Mouse (Mus musculus): Measurements from ENCODE around the gene 5330417C22Rik. TPM values are rescaled to one million over a fixed set of nuclear protein-coding genes. Genes with fewer than 3 reads are reported as not detected.

5330417C22Rik gene
- polyA plus RNA-seq, 1 experiment from 2014 or later: 3.5 TPM

DNA sequence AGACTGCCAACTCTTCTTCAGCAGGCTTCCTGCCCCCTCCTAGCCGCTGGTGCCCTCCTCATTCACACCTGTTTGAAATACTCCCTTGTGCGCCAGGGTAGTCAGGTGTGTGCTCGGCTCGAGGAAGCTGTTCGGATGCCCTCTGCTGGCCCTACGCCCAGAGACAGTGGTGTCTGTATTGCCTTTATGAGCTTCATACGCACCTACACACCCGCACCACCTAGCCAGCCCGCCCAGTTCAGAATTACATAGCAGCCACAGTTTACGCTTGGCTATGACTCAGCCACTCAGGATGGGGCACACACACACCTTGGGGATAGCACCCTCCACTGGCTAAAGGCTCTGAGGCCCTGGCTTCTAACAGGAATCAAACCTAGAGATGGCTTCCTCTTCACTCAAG is 77.5 kb downstream of the 5330417C22Rik start:
- no peaks in the 10 kb centered on the region for H3K36me3 ChIP-seq (ENCODE audit: control insufficient read depth, insufficient read depth, low read length)
- no peak overlapping the region for H3K4me3 ChIP-seq (ENCODE audit: low read depth, low read length)
- ATAC-seq (ENCODE audit: low FRiP score): no peak
- no peaks in the 10 kb centered on the region for H3K27me3 ChIP-seq (ENCODE audit: control insufficient read depth, insufficient read depth, low read length)
- H3K27ac ChIP-seq (ENCODE audit: low read depth, low read length): no peak overlapping the region
- no peaks in the 10 kb centered on the region for H3K9me3 ChIP-seq (ENCODE audit: control insufficient read depth, low read length)
- no peak overlapping the region for H3K9ac ChIP-seq (ENCODE audit: low read depth, low read length)
- WGBS: 49% methylated on average over 10 of the region's 10 CpGs
- no peaks in the 10 kb centered on the region for H3K4me1 ChIP-seq (replicated peaks; ENCODE audit: control insufficient read depth, insufficient read depth, low read length)
- DNase-seq (ENCODE audit: low spot score): no peak
- no peak overlapping the region for H3K4me2 ChIP-seq (replicated peaks; ENCODE audit: low read depth, low read length)

DNA sequence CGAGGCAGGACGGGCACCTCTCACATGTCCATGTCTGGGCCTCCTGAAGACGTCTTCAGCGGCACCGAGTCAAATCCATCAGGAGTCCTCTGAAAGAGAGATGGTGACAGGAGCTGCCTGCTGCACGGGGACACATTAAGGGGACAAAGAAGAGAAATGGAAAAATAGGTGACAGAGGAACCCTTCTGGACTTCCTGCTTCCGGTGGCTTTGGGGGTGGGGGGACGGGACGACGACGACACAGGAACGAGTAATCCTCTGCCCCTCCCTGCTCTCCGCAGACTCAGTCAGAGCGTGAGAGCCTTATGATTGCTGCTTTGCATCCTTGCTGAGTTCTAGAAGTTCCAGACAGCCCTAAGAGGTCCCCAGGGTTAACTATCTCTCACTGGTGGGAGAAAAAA is 78.0 kb downstream of the 5330417C22Rik start:
- no peaks in the 10 kb centered on the region for H3K27me3 ChIP-seq (ENCODE audit: control insufficient read depth, insufficient read depth, low read length)
- no peaks in the 10 kb centered on the region for H3K4me1 ChIP-seq (replicated peaks; ENCODE audit: control insufficient read depth, insufficient read depth, low read length)
- no peak overlapping the region for H3K4me2 ChIP-seq (replicated peaks; ENCODE audit: low read depth, low read length)
- 66% methylated on average over 14 of the region's 14 CpGs for WGBS
- no peaks in the 10 kb centered on the region for H3K36me3 ChIP-seq (ENCODE audit: control insufficient read depth, insufficient read depth, low read length)
- no peak for DNase-seq (ENCODE audit: low spot score)
- H3K27ac ChIP-seq (ENCODE audit: low read depth, low read length): no peak overlapping the region
- no peak overlapping the region for H3K4me3 ChIP-seq (ENCODE audit: low read depth, low read length)
- no peaks in the 10 kb centered on the region for H3K9me3 ChIP-seq (ENCODE audit: control insufficient read depth, low read length)
- no peak for ATAC-seq (ENCODE audit: low FRiP score)
- no peak overlapping the region for H3K9ac ChIP-seq (ENCODE audit: low read depth, low read length)

DNA sequence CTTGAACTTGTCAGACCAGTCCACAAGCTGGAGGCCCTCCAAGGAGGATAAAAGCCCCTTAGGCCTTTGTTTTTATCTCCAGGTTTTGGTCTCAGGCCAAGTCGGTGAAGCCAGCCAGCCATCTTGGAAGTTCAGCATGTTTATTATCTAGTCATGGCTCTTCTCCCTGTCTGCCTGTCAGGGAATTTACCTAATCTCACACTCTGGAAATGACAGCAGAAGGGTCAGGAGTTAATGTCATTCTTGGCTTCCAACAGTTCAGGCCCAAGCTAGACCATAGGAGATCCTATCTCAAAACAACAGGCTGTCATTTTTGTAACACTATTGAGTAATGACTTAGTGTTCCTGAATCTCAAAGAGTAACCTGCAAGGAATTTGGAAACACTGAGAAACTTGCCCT is 82.2 kb downstream of the 5330417C22Rik start:
- no peak overlapping the region for H3K27ac ChIP-seq (ENCODE audit: low read depth, low read length)
- H3K4me3 ChIP-seq (ENCODE audit: low read depth, low read length): no peak overlapping the region
- no peaks in the 10 kb centered on the region for H3K36me3 ChIP-seq (ENCODE audit: control insufficient read depth, insufficient read depth, low read length)
- no peak overlapping the region for H3K9ac ChIP-seq (ENCODE audit: low read depth, low read length)
- ATAC-seq (ENCODE audit: low FRiP score) (no peak), DNase-seq (ENCODE audit: low spot score) (no peak)
- no peaks in the 10 kb centered on the region for H3K27me3 ChIP-seq (ENCODE audit: control insufficient read depth, insufficient read depth, low read length)
- 83% methylated on average over 1 of the region's 1 CpGs for WGBS
- no peaks in the 10 kb centered on the region for H3K9me3 ChIP-seq (ENCODE audit: control insufficient read depth, low read length)
- H3K4me2 ChIP-seq (replicated peaks; ENCODE audit: low read depth, low read length): no peak overlapping the region
- H3K4me1 ChIP-seq (replicated peaks; ENCODE audit: control insufficient read depth, insufficient read depth, low read length): no peaks in the 10 kb centered on the region

DNA sequence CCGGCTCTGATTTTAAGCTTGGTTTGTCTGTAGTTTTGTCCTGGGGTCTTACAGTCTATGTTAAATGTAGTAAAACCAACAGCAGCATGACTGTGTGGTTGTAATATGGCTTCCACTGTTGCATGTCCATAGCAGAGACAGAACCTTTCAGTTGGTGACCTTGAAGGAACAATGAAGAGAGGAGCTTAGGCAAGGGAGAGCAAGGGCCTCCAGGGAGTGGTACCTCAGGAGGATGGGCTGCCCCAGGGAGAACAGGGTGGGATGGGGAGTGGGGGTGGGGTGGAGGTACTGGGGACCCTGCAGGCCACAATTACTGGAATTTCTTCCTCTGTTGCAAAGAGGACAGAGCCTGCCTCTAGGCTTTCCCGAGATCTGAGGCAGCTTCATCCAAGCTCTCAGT is 84.4 kb downstream of the 5330417C22Rik start:
- H3K9me3 ChIP-seq (ENCODE audit: control insufficient read depth, low read length): no peaks in the 10 kb centered on the region
- no peak overlapping the region for H3K9ac ChIP-seq (ENCODE audit: low read depth, low read length)
- no peak overlapping the region for H3K4me3 ChIP-seq (ENCODE audit: low read depth, low read length)
- no peaks in the 10 kb centered on the region for H3K4me1 ChIP-seq (replicated peaks; ENCODE audit: control insufficient read depth, insufficient read depth, low read length)
- no peaks in the 10 kb centered on the region for H3K36me3 ChIP-seq (ENCODE audit: control insufficient read depth, insufficient read depth, low read length)
- WGBS: 81% methylated on average over 2 of the region's 2 CpGs
- ATAC-seq (ENCODE audit: low FRiP score) (no peak), DNase-seq (ENCODE audit: low spot score) (no peak)
- H3K27me3 ChIP-seq (ENCODE audit: control insufficient read depth, insufficient read depth, low read length): no peaks in the 10 kb centered on the region
- no peak overlapping the region for H3K27ac ChIP-seq (ENCODE audit: low read depth, low read length)
- H3K4me2 ChIP-seq (replicated peaks; ENCODE audit: low read depth, low read length): no peak overlapping the region

DNA sequence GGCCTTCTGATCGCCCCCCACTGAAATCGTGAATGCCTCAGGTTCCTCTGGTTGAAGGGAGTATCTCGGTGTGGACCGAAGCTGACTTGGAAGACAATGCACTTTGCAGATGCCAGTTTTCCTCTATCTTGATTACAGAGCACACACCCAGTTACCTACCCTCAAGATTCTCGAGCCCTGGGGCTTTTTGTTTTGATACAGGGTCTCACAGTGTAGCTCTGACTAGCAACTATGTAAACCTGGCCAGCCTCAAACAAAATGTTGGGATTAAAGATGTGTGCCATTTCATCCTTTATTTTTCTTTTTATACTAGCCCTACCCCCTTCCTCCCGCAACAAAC is 91.0 kb downstream of the 5330417C22Rik start:
- WGBS: 14% methylated on average over 6 of the region's 6 CpGs
- H3K27me3 ChIP-seq (ENCODE audit: control insufficient read depth, insufficient read depth, low read length): no peaks in the 10 kb centered on the region
- H3K4me1 ChIP-seq (replicated peaks; ENCODE audit: control insufficient read depth, insufficient read depth, low read length): peaks cover 5% of the 10 kb centered on the region; the same call in 1 of the 2 replicates
- H3K4me3 ChIP-seq (ENCODE audit: low read depth, low read length): peak overlapping the region; percentile 95
- H3K27ac ChIP-seq (ENCODE audit: low read depth, low read length): peak overlapping the region; percentile 87
- H3K36me3 ChIP-seq (ENCODE audit: control insufficient read depth, insufficient read depth, low read length): no peaks in the 10 kb centered on the region
- peak overlapping the region; percentile 85 for H3K9ac ChIP-seq (ENCODE audit: low read depth, low read length)
- DNase-seq (ENCODE audit: low spot score) (no peak), ATAC-seq (ENCODE audit: low FRiP score) (peak; percentile 47)
- H3K4me2 ChIP-seq (replicated peaks; ENCODE audit: low read depth, low read length): peak overlapping the region; percentile 88
- H3K9me3 ChIP-seq (ENCODE audit: control insufficient read depth, low read length): no peaks in the 10 kb centered on the region

DNA sequence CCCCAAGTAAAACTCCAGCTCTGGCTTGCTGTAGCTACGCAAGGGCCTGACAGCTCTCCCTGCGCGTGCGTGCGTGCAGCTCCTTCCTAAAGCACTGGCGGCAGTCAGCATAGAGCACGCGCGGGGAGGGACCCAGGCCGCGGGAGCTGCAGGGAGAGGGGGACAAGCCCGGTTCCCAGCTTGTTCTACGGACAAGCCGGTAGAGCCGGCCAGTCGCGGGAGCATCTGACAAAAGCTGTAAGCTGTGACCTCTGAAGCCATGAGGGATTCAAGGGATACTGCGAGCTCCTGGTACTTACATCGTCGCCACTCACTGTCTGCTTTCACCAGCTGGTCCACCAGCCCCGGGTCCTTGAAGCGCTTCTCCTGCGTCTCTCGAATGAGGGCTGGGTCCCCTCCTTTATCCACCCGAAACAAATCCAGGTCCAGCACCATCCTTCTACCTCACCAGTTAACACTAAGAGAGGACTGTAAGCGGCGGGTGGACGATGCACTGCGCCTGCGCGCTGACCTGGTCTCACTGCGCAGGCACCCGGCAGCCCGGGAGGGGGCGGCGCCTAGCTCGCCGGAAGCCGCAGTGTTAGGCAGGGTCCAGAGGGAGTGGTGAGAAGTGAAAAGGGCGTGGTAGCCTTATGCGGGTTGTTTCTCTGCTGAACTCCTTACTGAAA is 91.5 kb downstream of the 5330417C22Rik start, which contains the start of gene Sars:
TSS of gene Sars (minus strand) at position 512 of the 668 bp plus-strand sequence.
- Histone ChIP-seq H3K4me2 (replicated peaks; ENCODE audit: low read depth, low read length) (peak within 1 kb of the TSS; percentile 88), H3K9me3 (ENCODE audit: control insufficient read depth, low read length) (no peaks in the 10 kb centered on the region), H3K36me3 (ENCODE audit: control insufficient read depth, insufficient read depth, low read length) (no peaks in the 10 kb centered on the region), H3K4me3 (ENCODE audit: low read depth, low read length) (peak within 1 kb of the TSS; percentile 95), H3K27me3 (ENCODE audit: control insufficient read depth, insufficient read depth, low read length) (no peaks in the 10 kb centered on the region), H3K9ac (ENCODE audit: low read depth, low read length) (peak within 1 kb of the TSS; percentile 85), H3K4me1 (replicated peaks; ENCODE audit: control insufficient read depth, insufficient read depth, low read length) (peaks cover 5% of the 10 kb centered on the region; the same call in 1 of the 2 replicates), H3K27ac (ENCODE audit: low read depth, low read length) (peak within 1 kb of the TSS; percentile 87)
- 0% methylated on average over 41 of the region's 41 CpGs for WGBS
- peak; percentile 97 for ATAC-seq (ENCODE audit: low FRiP score)
- peak; percentile 97 for DNase-seq (ENCODE audit: low spot score)

DNA sequence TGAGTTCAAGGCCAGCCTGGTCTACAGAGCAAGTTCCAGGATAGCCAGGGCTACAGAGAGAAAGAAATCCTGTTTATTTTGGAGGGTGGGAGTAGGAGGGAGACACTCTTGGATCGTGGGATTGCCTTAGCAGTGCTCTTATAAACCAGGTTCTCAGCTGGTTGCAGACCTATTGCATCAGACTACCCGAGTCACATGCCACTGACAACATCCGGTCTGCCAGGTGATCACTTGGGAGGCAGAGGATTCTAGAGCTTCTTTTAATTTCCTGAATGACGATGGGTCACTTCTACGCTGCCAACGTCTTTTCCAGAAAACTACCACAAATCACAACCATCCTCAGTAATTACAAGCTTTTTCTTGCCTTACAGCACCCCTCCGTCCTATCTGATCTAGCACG is 92.3 kb downstream of the 5330417C22Rik start:
- 38% methylated on average over 8 of the region's 8 CpGs for WGBS
- peaks cover 5% of the 10 kb centered on the region; the same call in 1 of the 2 replicates for H3K4me1 ChIP-seq (replicated peaks; ENCODE audit: control insufficient read depth, insufficient read depth, low read length)
- no peak for DNase-seq (ENCODE audit: low spot score)
- H3K27me3 ChIP-seq (ENCODE audit: control insufficient read depth, insufficient read depth, low read length): no peaks in the 10 kb centered on the region
- no peak overlapping the region for H3K27ac ChIP-seq (ENCODE audit: low read depth, low read length)
- H3K4me2 ChIP-seq (replicated peaks; ENCODE audit: low read depth, low read length): peak overlapping the region; percentile 88
- peak overlapping the region; percentile 95 for H3K4me3 ChIP-seq (ENCODE audit: low read depth, low read length)
- no peaks in the 10 kb centered on the region for H3K9me3 ChIP-seq (ENCODE audit: control insufficient read depth, low read length)
- H3K36me3 ChIP-seq (ENCODE audit: control insufficient read depth, insufficient read depth, low read length): no peaks in the 10 kb centered on the region
- H3K9ac ChIP-seq (ENCODE audit: low read depth, low read length): peak overlapping the region; percentile 85
- no peak for ATAC-seq (ENCODE audit: low FRiP score)

DNA sequence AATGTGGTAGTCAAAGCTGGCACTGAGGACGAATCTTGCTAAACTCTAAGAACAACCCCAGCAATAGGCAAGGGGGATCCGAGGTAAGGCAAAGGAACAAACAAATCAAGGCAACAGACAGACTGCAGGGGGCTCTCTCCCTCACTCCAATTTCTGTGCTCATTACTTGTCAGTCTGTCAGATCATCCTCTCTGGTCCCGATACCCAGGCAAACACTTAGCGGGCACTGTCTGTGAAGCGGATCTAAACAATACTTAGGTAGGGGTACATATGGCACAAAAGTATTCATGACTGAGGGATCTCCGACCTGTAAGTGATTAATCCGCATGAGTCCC is 100.0 kb downstream of the 5330417C22Rik start:
- WGBS: 79% methylated on average over 7 of the region's 7 CpGs
- DNase-seq (ENCODE audit: low spot score): no peak
- Histone ChIP-seq H3K4me3 (ENCODE audit: low read depth, low read length) (no peak overlapping the region), H3K4me1 (replicated peaks; ENCODE audit: control insufficient read depth, insufficient read depth, low read length) (peaks cover 16% of the 10 kb centered on the region), H3K27ac (ENCODE audit: low read depth, low read length) (0 out of 2 replicates have a peak overlapping the region, but pooled peaks have one; percentile 99), H3K36me3 (ENCODE audit: control insufficient read depth, insufficient read depth, low read length) (peaks cover 2% of the 10 kb centered on the region; the same call in 1 of the 2 replicates), H3K27me3 (ENCODE audit: control insufficient read depth, insufficient read depth, low read length) (no peaks in the 10 kb centered on the region), H3K4me2 (replicated peaks; ENCODE audit: low read depth, low read length) (no peak overlapping the region), H3K9me3 (ENCODE audit: control insufficient read depth, low read length) (no peaks in the 10 kb centered on the region), H3K9ac (ENCODE audit: low read depth, low read length) (0 out of 2 replicates have a peak overlapping the region, but pooled peaks have one; percentile 25)
- no peak for ATAC-seq (ENCODE audit: low FRiP score)

DNA sequence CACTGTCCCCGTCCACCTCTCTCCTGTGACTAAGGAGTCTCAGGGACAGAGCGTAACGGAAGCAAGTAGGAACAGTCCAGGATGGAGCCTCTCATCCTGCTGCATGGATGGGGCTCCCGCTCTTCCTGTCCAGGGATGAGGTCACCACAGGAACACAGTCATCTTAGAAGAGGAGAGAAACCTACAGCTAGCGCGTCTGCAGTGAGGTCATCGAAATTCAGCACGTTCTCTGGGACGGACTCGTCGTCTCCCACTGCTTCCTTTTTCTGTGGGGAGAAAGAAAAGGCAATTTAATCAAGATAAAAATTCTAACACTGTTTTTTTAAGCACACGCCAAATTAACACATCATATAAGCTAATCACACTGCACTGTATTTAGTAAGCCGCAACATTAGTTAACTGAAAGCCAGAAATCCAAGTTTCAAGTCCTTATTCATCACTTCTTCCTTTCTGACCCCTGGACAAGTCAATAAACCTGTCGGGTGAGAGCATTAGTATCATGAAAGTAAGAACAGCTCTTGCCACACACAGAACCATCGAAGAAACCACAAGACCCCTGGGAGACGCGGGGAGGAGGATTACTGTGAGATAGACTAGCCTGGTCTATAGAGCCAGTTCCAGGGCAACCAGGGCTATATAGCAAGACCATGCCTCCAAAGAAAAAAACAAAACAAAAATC is 100.5 kb downstream of the 5330417C22Rik start:
- no peaks in the 10 kb centered on the region for H3K27me3 ChIP-seq (ENCODE audit: control insufficient read depth, insufficient read depth, low read length)
- no peaks in the 10 kb centered on the region for H3K9me3 ChIP-seq (ENCODE audit: control insufficient read depth, low read length)
- no peak overlapping the region for H3K4me2 ChIP-seq (replicated peaks; ENCODE audit: low read depth, low read length)
- no peak for ATAC-seq (ENCODE audit: low FRiP score)
- 0 out of 2 replicates have a peak overlapping the region, but pooled peaks have one; percentile 25 for H3K9ac ChIP-seq (ENCODE audit: low read depth, low read length)
- peaks cover 19% of the 10 kb centered on the region for H3K4me1 ChIP-seq (replicated peaks; ENCODE audit: control insufficient read depth, insufficient read depth, low read length)
- peak overlapping the region; percentile 99 for H3K27ac ChIP-seq (ENCODE audit: low read depth, low read length)
- peaks cover 5% of the 10 kb centered on the region; the same call in 1 of the 2 replicates for H3K36me3 ChIP-seq (ENCODE audit: control insufficient read depth, insufficient read depth, low read length)
- 82% methylated on average over 17 of the region's 17 CpGs for WGBS
- no peak for DNase-seq (ENCODE audit: low spot score)
- no peak overlapping the region for H3K4me3 ChIP-seq (ENCODE audit: low read depth, low read length)

Measured in hindbrain, embryonic 11.5 days (tissue).